Mouse (Mus musculus) forebrain, embryonic 16.5 days (tissue): ENCODE results near the gene Pdcd1lg2. TPM values are rescaled to one million over a fixed set of nuclear protein-coding genes. Genes with fewer than 3 reads are reported as not detected.

ENCODE experiments used
- ATAC-seq: fragments of 200-750 bp; cut with Nextera tagmentation; 2 replicates; pipeline ENCODE4 v1.8.0; 2017; ENCODE audit warnings: mild to moderate bottlenecking, moderate library complexity
- H3K27ac ChIP-seq: fragments of 300-500 bp; sonication (generic); 2 replicates; pipeline ENCODE4 v1.5.1; 2014; ENCODE audit warnings: low read length, control low read depth
- H3K27me3 ChIP-seq: fragments of 300-500 bp; sonication (generic); replicated peaks from 2 replicates; pipeline ENCODE4 v1.6.1; 2014; ENCODE audit warnings: low read length; ENCODE audit not compliant: control insufficient read depth, insufficient read depth
- H3K36me3 ChIP-seq: fragments of 300-500 bp; sonication (generic); 2 replicates; pipeline ENCODE4 v1.6.1; 2014; ENCODE audit not compliant: control insufficient read depth, insufficient read depth
- H3K4me1 ChIP-seq: fragments of 300-500 bp; sonication (generic); replicated peaks from 2 replicates; pipeline ENCODE4 v1.6.1; 2014; ENCODE audit warnings: low read length; ENCODE audit not compliant: control insufficient read depth, insufficient read depth
- H3K4me2 ChIP-seq: fragments of 300-500 bp; sonication (generic); 2 replicates; pipeline ENCODE4 v1.6.1; 2014; ENCODE audit warnings: mild to moderate bottlenecking, low read length, control low read depth
- H3K4me3 ChIP-seq: fragments of 300-500 bp; sonication (generic); replicated peaks from 2 replicates; pipeline ENCODE4 v1.5.1; 2014; ENCODE audit warnings: mild to moderate bottlenecking, low read length, control low read depth
- H3K9ac ChIP-seq: fragments of 300-500 bp; sonication (generic); replicated peaks from 2 replicates; pipeline ENCODE4 v1.6.1; 2014; ENCODE audit warnings: low read depth, low read length, control low read depth
- H3K9me3 ChIP-seq: fragments of 300-500 bp; sonication (generic); 2 replicates; pipeline ENCODE4 v1.6.1; 2016; ENCODE audit warnings: low read length; ENCODE audit not compliant: control insufficient read depth
- WGBS: fragments of 180-500 bp; shearing (Covaris S2); extraction: QIAGEN DNeasy Blood & Tissue Kit; methylation state at CpG from one replicate; pipeline ENCODE4 v1.1.7; 2014; 5-methylcytosine and 5-hydroxymethylcytosine counted together
- polyA plus RNA-seq: library from polyadenylated mRNA; unstranded; fragments of >200 nt; fragmentation: Nextera tagmentation; extraction: Ambion mirVana; gene quantifications from 2 replicates; pipeline ENCODE4 v1.2.1, GENCODE M21; 2015

Pdcd1lg2 gene
- polyA plus RNA-seq, 1 experiment from 2014 or later = not detected

GRCm38 (mm10) chr19:29368041-29368440 is 42.7 kb upstream of the Pdcd1lg2 start:
- ATAC-seq = no peak
- 92% methylated on average over 2 of the region's 2 CpGs for WGBS
- Histone ChIP-seq H3K4me3 (no peak overlapping the region), H3K9me3 (no peaks in the 10 kb centered on the region), H3K9ac (no peak overlapping the region), H3K27me3 (no peaks in the 10 kb centered on the region), H3K27ac (no peak overlapping the region), H3K4me2 (no peak overlapping the region), H3K4me1 (peaks cover 12% of the 10 kb centered on the region), H3K36me3 (no peaks in the 10 kb centered on the region)

DNA sequence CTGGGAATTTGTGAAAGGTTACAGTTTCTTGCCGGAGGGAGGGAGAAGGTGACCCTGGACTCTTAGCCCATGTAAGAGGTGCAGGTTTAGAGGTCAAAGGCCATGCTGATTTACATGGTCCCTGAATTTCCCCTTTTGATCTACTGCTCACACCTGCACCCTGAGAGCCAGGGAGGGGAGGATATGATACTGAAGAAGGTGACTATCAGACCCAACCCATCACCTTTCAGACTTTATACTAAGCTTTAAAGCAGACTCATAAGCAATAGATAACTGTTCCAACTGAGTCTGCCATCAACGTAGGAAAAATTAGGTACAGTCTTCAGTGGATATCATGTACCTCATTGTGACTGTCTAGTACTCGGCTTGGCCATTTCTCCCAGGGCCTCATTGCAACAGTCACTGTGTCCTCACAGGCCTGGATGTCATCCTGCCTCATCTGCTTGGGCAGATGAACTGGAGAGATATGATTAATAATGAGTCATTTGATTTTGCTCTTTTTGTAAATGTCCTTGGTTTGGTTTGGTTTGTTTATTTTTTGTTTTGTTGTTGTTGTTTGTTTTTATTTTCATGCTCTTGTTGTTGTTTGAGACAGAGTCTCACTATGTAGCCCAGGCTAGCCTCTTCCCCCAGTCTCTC is 41.9 kb upstream of the Pdcd1lg2 start:
- no peak overlapping the region for H3K4me3 ChIP-seq
- peaks cover 12% of the 10 kb centered on the region for H3K4me1 ChIP-seq
- H3K36me3 ChIP-seq = no peaks in the 10 kb centered on the region
- no peak overlapping the region for H3K27ac ChIP-seq
- no peak overlapping the region for H3K4me2 ChIP-seq
- WGBS = 83% methylated on average over 3 of the region's 3 CpGs
- H3K9ac ChIP-seq = no peak overlapping the region
- H3K9me3 ChIP-seq = no peaks in the 10 kb centered on the region
- no peaks in the 10 kb centered on the region for H3K27me3 ChIP-seq
- ATAC-seq = no peak

DNA sequence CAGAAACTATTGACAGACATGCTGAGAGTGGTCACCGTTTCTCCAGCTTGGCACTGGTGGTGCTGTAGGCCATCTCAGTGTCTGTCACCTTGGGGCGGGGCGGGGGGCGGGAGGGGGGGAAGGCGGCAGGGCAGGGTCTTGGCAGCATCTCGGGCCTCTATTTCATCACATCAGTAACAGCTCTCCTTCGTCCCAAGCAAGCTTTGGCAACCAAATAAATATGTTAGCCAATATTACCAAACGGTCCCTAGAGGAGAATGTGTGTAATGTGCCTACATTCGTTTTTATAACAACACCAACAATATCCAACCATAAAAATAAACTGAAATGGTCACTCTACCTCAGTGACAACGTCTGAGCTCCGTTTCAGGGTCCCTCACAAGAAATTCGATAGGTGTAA is 40.6 kb upstream of the Pdcd1lg2 start:
- Histone ChIP-seq H3K9me3 (no peaks in the 10 kb centered on the region), H3K27me3 (no peaks in the 10 kb centered on the region), H3K4me2 (no peak overlapping the region), H3K9ac (no peak overlapping the region), H3K4me3 (no peak overlapping the region), H3K36me3 (no peaks in the 10 kb centered on the region), H3K4me1 (peaks cover 12% of the 10 kb centered on the region), H3K27ac (no peak overlapping the region)
- 69% methylated on average over 12 of the region's 12 CpGs for WGBS
- no peak for ATAC-seq

DNA sequence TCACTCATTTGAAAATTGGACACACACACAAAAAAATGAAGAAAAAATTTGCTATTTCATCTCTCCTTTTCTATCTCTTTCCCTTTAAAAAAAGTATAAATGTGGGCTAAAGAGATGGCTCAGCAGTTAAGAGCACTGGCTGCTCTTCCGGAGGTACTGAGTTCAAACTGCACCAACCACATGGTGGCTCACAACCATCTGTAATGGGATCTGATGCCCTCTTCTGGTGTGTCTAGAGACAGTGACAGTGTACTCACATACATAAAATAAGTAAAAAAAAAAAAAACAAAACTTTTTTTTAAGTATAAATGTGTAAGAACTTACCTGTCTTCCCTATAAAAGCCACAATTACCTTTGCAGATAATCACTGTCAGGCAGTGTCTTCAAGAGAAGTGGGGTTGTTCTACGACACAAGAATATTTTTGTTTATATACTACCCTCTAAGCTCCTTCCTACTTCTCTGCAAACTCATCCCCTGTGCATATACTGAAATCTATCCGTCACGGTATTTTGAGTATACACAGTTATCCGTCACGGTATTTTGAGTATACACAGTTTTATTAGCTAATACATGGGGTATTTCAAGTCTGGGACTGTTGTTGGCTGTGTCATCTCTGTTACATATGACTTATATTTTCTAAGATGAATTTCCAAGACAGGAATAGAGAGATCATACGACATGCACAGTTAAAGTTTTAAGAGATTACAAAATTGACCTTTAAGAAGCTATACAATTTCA is 40.0 kb upstream of the Pdcd1lg2 start:
- 93% methylated on average over 7 of the region's 7 CpGs for WGBS
- no peaks in the 10 kb centered on the region for H3K27me3 ChIP-seq
- no peak for ATAC-seq

DNA sequence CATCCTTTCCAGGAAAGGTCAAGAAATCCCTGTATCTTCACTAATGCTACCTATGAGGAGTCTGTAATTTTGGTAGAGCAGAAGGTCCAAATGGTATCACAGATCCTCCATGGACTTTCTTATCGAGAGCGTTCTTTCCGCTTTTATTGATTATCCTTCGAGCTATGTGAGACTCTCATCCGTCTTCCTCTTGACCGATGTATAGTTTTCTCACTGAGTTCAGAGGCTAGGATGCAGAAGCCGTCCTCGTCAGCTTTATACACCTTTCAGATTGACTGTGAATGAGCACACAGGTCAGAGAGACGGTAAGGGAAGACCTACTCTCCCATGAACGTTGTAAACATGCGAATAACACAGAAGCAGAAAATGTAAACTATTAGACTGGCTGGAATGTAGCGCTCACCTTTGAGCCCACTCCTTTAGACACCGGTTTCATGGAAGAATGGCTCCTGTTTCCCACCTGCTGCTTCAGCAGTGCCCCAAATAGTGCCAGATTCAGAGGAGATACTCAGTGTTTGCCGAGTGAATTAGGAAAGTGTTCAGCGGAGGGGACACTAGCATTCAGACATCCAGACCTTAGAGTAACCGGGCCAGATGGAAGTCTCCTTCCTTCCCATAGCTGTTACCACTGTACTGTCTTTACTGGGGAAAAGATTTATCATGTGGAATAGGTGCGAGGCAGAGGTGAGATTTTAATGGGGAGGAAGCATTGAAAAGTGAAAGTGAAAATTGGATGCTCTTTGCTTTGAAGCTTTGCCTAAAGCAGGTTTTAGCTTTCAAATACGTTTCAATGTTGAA is 39.2 kb upstream of the Pdcd1lg2 start:
- H3K4me3 ChIP-seq = no peak overlapping the region
- no peak for ATAC-seq
- 79% methylated on average over 18 of the region's 18 CpGs for WGBS
- H3K27me3 ChIP-seq = no peaks in the 10 kb centered on the region
- H3K9ac ChIP-seq = no peak overlapping the region
- no peaks in the 10 kb centered on the region for H3K9me3 ChIP-seq
- peaks cover 12% of the 10 kb centered on the region for H3K4me1 ChIP-seq
- H3K4me2 ChIP-seq = peak overlapping the region; percentile 17; the same call in 1 of the 2 replicates
- no peak overlapping the region for H3K27ac ChIP-seq
- H3K36me3 ChIP-seq = no peaks in the 10 kb centered on the region

More for the DNA sequence above, 40.0 kb upstream of the Pdcd1lg2 start:
- H3K4me2 ChIP-seq = no peak overlapping the region
- no peak overlapping the region for H3K27ac ChIP-seq
- H3K9me3 ChIP-seq = no peaks in the 10 kb centered on the region
- H3K36me3 ChIP-seq = no peaks in the 10 kb centered on the region
- H3K4me1 ChIP-seq = peaks cover 12% of the 10 kb centered on the region
- H3K9ac ChIP-seq = no peak overlapping the region
- H3K4me3 ChIP-seq = no peak overlapping the region

DNA sequence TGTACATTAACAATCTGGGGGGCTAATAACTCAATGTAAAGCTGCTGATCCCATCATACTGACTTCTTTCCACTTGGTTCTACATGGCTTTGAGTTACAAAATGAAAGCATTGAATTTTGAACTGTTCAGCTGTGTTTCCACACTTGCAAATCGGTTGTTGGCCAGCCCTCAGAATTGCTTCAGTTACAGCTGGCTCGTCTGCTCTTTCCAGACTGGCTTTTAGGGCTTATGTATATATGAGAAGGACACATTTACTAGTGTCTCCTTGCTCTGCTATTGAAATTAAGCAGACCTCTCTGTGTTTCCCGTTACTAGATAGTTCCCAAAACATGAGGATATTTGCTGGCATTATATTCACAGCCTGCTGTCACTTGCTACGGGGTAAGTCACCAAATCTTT is 38.6 kb upstream of the Pdcd1lg2 start:
- Histone ChIP-seq H3K9ac (no peak overlapping the region), H3K27me3 (no peaks in the 10 kb centered on the region), H3K9me3 (no peaks in the 10 kb centered on the region), H3K4me1 (peaks cover 11% of the 10 kb centered on the region), H3K4me2 (peak overlapping the region; percentile 17; the same call in 1 of the 2 replicates), H3K4me3 (no peak overlapping the region), H3K27ac (no peak overlapping the region), H3K36me3 (no peaks in the 10 kb centered on the region)
- 54% methylated on average over 4 of the region's 4 CpGs for WGBS
- ATAC-seq = peak; percentile 78

DNA sequence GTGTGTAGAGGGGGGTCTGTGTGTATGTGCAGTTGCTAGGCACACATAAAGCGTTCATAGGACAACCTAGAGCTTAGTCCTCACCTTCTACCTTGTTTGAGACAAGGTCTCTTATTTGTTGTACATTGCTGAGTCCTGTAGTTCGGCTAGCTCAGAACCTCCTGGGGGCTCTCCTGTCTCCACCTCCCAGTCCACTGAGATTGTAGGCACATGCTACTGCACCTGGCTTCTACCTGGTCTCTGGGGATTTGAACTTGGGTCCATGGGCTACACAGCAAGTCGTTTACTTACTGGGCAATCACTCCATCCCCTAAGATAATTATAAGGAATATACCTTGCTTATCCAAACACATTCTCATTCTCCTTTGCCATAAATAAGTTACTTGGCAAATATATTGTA is 38.1 kb upstream of the Pdcd1lg2 start:
- Histone ChIP-seq H3K27ac (no peak overlapping the region), H3K36me3 (no peaks in the 10 kb centered on the region), H3K4me3 (no peak overlapping the region), H3K9ac (no peak overlapping the region), H3K27me3 (no peaks in the 10 kb centered on the region), H3K9me3 (no peaks in the 10 kb centered on the region), H3K4me1 (peaks cover 6% of the 10 kb centered on the region; the same call in 1 of the 2 replicates), H3K4me2 (no peak overlapping the region)
- ATAC-seq = peak; percentile 23; the same call in 1 of the 2 replicates
- 93% methylated on average over 3 of the region's 3 CpGs for WGBS

- WGBS = 40% methylated on average over 11 of the region's 11 CpGs
- Histone ChIP-seq H3K36me3 (no peaks in the 10 kb centered on the region), H3K27ac (no peak overlapping the region), H3K4me1 (peaks cover 6% of the 10 kb centered on the region; the same call in 1 of the 2 replicates), H3K9me3 (no peaks in the 10 kb centered on the region), H3K9ac (no peak overlapping the region), H3K27me3 (no peaks in the 10 kb centered on the region), H3K4me3 (peak overlapping the region; percentile 19), H3K4me2 (peak overlapping the region; percentile 39)
- ATAC-seq = no peak
Measured at GRCm38 (mm10) chr19:29373438-29373837, 37.3 kb upstream of the Pdcd1lg2 start.

DNA sequence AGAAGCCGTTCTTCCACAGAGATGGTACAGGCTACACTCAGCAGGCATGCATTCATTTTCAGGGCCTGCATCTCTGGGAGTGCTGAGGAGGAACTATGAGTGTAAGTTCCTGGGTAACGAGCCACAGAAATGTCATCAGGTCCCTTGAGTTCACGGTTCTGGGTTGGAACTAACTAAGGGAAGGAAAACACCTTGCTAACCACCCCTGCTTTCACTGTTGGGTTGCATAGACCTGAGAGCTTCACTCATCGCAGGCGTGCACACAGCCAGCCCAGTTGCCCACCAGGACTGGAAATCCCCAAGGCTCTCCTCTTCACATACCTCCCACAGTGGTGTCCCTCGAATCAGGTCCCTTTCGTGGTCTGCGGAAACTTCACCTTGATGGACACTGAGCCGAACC is 35.8 kb upstream of the Pdcd1lg2 start:
- Histone ChIP-seq H3K4me3 (no peak overlapping the region), H3K9ac (no peak overlapping the region), H3K27me3 (no peaks in the 10 kb centered on the region), H3K36me3 (no peaks in the 10 kb centered on the region), H3K4me1 (peaks cover 6% of the 10 kb centered on the region; the same call in 1 of the 2 replicates), H3K27ac (no peak overlapping the region), H3K9me3 (no peaks in the 10 kb centered on the region), H3K4me2 (no peak overlapping the region)
- no peak for ATAC-seq
- WGBS = 91% methylated on average over 9 of the region's 9 CpGs
